9 mouse cellular contexts compared by ENCODE assay signal in genomic region chr13:112861825-112862306, GRCm38 (mm10).
A peak's percentile ranks its signal among the peaks of the same experiment; 100 is the strongest.
DNase-seq lines count a peak whose midpoint lies in the region; ATAC-seq and TF ChIP-seq lines count a peak whose summit lies in the region.
"Had no signal": no experiment of that assay in that cellular context is flagged by ENCODE, and none has a peak within 500 bp of the region (broad histone marks: within the 10 kb centered on the region; RNA-seq: fewer than 3 reads in every experiment).

No protein-coding gene starts in this region.

- no peaks in the 10 kb centered on the region for H3K9me3 ChIP-seq in liver, embryonic 16.5 days (replicated peaks; ENCODE audit: control insufficient read depth, low read length)
- no peaks in the 10 kb centered on the region for H3K9me3 ChIP-seq in liver, embryonic 11.5 days (ENCODE audit: control insufficient read depth, low read length)

- H3K4me3 ChIP-seq in liver, embryonic 16.5 days (ENCODE audit: low read depth, low read length) = no peak overlapping the region
- no peak overlapping the region for H3K4me3 ChIP-seq in liver, embryonic 11.5 days (ENCODE audit: low read depth, low read length)
- H3K4me3 ChIP-seq: erythroblast, embryonic 14.5 days had no signal

- no peak for TF ChIP-seq POLR2A in brain, embryonic 14.5 days (IDR thresholded peaks at IDR 0.05; ENCODE audit: borderline replicate concordance, extremely low read depth, insufficient read depth, insufficient read length, poor library complexity, severe bottlenecking)

- H3K4me2 ChIP-seq in liver, embryonic 16.5 days (ENCODE audit: low read depth, low read length) = no peak overlapping the region
- no peak overlapping the region for H3K4me2 ChIP-seq in liver, embryonic 11.5 days

- no peak for TF ChIP-seq CTCF in brain, embryonic 14.5 days (IDR thresholded peaks at IDR 0.05; ENCODE audit: borderline replicate concordance, extremely low read depth, insufficient read depth, insufficient read length)

- WGBS in liver, embryonic 16.5 days (ENCODE audit: insufficient replicate concordance) = 65% methylated on average over 5 of the region's 5 CpGs
- WGBS in liver, embryonic 11.5 days = 68% methylated on average over 5 of the region's 5 CpGs

- no peak for ATAC-seq in liver, embryonic 16.5 days (ENCODE audit: low read depth)
- no peak for ATAC-seq in liver, embryonic 11.5 days (replicated peaks; ENCODE audit: low FRiP score)

- H3K27ac ChIP-seq in liver, embryonic 16.5 days (ENCODE audit: low read length) = 0 out of 2 replicates have a peak overlapping the region, but pooled peaks have one; percentile 6
- H3K27ac ChIP-seq in liver, embryonic 11.5 days (ENCODE audit: low read depth, low read length) = no peak overlapping the region

- H3K36me3 ChIP-seq in liver, embryonic 16.5 days (ENCODE audit: control insufficient read depth, insufficient read depth) = peaks cover 52% of the 10 kb centered on the region
- H3K36me3 ChIP-seq in liver, embryonic 11.5 days (ENCODE audit: control insufficient read depth, insufficient read depth, low read length) = peaks cover 7% of the 10 kb centered on the region; the same call in 1 of the 2 replicates

- peaks cover 9% of the 10 kb centered on the region for H3K4me1 ChIP-seq in liver, embryonic 16.5 days (ENCODE audit: control insufficient read depth, low read depth, low read length)
- H3K4me1 ChIP-seq in liver, embryonic 11.5 days (replicated peaks; ENCODE audit: control insufficient read depth, insufficient read depth, low read length) = no peaks in the 10 kb centered on the region

- no peaks in the 10 kb centered on the region for H3K27me3 ChIP-seq in liver, embryonic 16.5 days (ENCODE audit: control insufficient read depth, insufficient read depth, low read depth, low read length)
- no peaks in the 10 kb centered on the region for H3K27me3 ChIP-seq in liver, embryonic 11.5 days (replicated peaks; ENCODE audit: control insufficient read depth, insufficient read depth, low read length)

- DNase-seq in liver, embryonic 11.5 days (ENCODE audit: low spot score) = no peak
- peak; percentile 54 for DNase-seq in brain, embryonic 14.5 days (ENCODE audit: low read depth)
- peak; percentile 61 for DNase-seq in kidney, adult 18-20 months
- peak; percentile 42 for DNase-seq in skeletal muscle tissue, adult 2 months (ENCODE audit: low read depth, low spot score)
- DNase-seq in layer of hippocampus, postnatal 25 days (ENCODE audit: extremely low spot score in 1 of 2, low spot score in 1 of 2) = no peak
- DNase-seq in cerebellum, adult 8-10 months = no peak
- DNase-seq in layer of hippocampus, postnatal 14 days (ENCODE audit: low spot score in 2 of 2) = no peak

- H3K9ac ChIP-seq in liver, embryonic 16.5 days (ENCODE audit: low read depth, low read length) = no peak overlapping the region
- H3K9ac ChIP-seq in liver, embryonic 11.5 days (ENCODE audit: low read depth, low read length) = no peak overlapping the region

Comparison
In these comparisons a context has a peak if more than half of its experiments do, and no peak if none do; other contexts are left out.
1. DNase-seq: peak in brain, embryonic 14.5 days (single experiment), kidney, adult 18-20 months (single experiment) and skeletal muscle tissue, adult 2 months (single experiment); none in liver, embryonic 11.5 days (single experiment), layer of hippocampus, postnatal 25 days (0 of 2), cerebellum, adult 8-10 months (single experiment) and layer of hippocampus, postnatal 14 days (0 of 2).